Mouse (Mus musculus): ENCODE results near the gene Slc6a17. TPM values are rescaled to one million over a fixed set of nuclear protein-coding genes. Genes with fewer than 3 reads are reported as not detected.

Slc6a17 gene
- polyA plus RNA-seq, 1 experiment from 2014 or later, result 9.5 TPM

- ATAC-seq (ENCODE audit: insufficient number of reproducible peaks, insufficient read depth, low FRiP score, low TSS enrichment, low read depth), result no peak
- 5% methylated on average over 1 of the region's 1 CpGs for WGBS
Measured at GRCm38 (mm10) chr3:107431268-107431667, 86.5 kb downstream of the Slc6a17 start.

GRCm38 (mm10) chr3:107424258-107425041, 93.4 kb downstream of the Slc6a17 start:
- Histone ChIP-seq H3K27ac (no peak overlapping the region), H3K4me3 (no peak overlapping the region), H3K4me1 (no peaks in the 10 kb centered on the region), H3K36me3 (no peaks in the 10 kb centered on the region), H3K27me3 (no peaks in the 10 kb centered on the region), H3K9me3 (no peaks in the 10 kb centered on the region), H3K9ac (no peak overlapping the region), H3K4me2 (no peak overlapping the region)
- ATAC-seq (ENCODE audit: insufficient number of reproducible peaks, insufficient read depth, low FRiP score, low TSS enrichment, low read depth), result no peak
- WGBS, result 75% methylated on average over 11 of the region's 11 CpGs

More at GRCm38 (mm10) chr3:107431268-107431667, 86.5 kb downstream of the Slc6a17 start:
- Histone ChIP-seq H3K9me3 (no peaks in the 10 kb centered on the region), H3K27ac (no peak overlapping the region), H3K4me3 (no peak overlapping the region), H3K4me2 (no peak overlapping the region), H3K27me3 (no peaks in the 10 kb centered on the region), H3K9ac (no peak overlapping the region), H3K36me3 (no peaks in the 10 kb centered on the region), H3K4me1 (peaks cover 12% of the 10 kb centered on the region)

- Histone ChIP-seq H3K9me3 (no peaks in the 10 kb centered on the region), H3K36me3 (no peaks in the 10 kb centered on the region), H3K4me3 (no peak overlapping the region), H3K27ac (no peak overlapping the region), H3K27me3 (no peaks in the 10 kb centered on the region), H3K4me2 (no peak overlapping the region), H3K4me1 (no peaks in the 10 kb centered on the region), H3K9ac (no peak overlapping the region)
- no peak for ATAC-seq (ENCODE audit: insufficient number of reproducible peaks, insufficient read depth, low FRiP score, low TSS enrichment, low read depth)
- 39% methylated on average over 2 of the region's 2 CpGs for WGBS
Measured at GRCm38 (mm10) chr3:107420156-107420555, 97.7 kb downstream of the Slc6a17 start.

Other genes starting within 250 kb of the Slc6a17 start
- 194 and 201 TPM in 2 replicates for gene Lamtor5, start 239.2 kb downstream of the Slc6a17 start, polyA plus RNA-seq (2015; fragmentation: Nextera tagmentation; extraction: Ambion mirVana)
- 3.6 and 5.3 TPM in 2 replicates for gene Slc16a4, start 226.8 kb downstream of the Slc6a17 start, polyA plus RNA-seq (2015; fragmentation: Nextera tagmentation; extraction: Ambion mirVana)
- 15.5 and 15.8 TPM in 2 replicates for gene Rbm15, start 184.3 kb downstream of the Slc6a17 start, polyA plus RNA-seq (2015; fragmentation: Nextera tagmentation; extraction: Ambion mirVana)
- gene Kcnc4, start 58.5 kb downstream of the Slc6a17 start, polyA plus RNA-seq (2015; fragmentation: Nextera tagmentation; extraction: Ambion mirVana), result 0.21 and 0.22 TPM in 2 replicates
- gene Ubl4b, start 37.1 kb upstream of the Slc6a17 start, polyA plus RNA-seq (2015; fragmentation: Nextera tagmentation; extraction: Ambion mirVana), result 0.34 and 0.44 TPM in 2 replicates
- 31.5 and 50.5 TPM in 2 replicates for gene Alx3, start 77.0 kb upstream of the Slc6a17 start, polyA plus RNA-seq (2015; fragmentation: Nextera tagmentation; extraction: Ambion mirVana)
- not detected in 2 replicates for gene Gm10961, start 113.3 kb upstream of the Slc6a17 start, polyA plus RNA-seq (2015; fragmentation: Nextera tagmentation; extraction: Ambion mirVana)
- gene Strip1, start 113.7 kb upstream of the Slc6a17 start, polyA plus RNA-seq (2015; fragmentation: Nextera tagmentation; extraction: Ambion mirVana), result 65.3 and 69.1 TPM in 2 replicates
- gene Ahcyl1, start 178.5 kb upstream of the Slc6a17 start, polyA plus RNA-seq (2015; fragmentation: Nextera tagmentation; extraction: Ambion mirVana), result 91.9 and 93.2 TPM in 2 replicates
- gene Csf1, start 242.5 kb upstream of the Slc6a17 start, polyA plus RNA-seq (2015; fragmentation: Nextera tagmentation; extraction: Ambion mirVana), result 9.7 and 9.8 TPM in 2 replicates